Mouse (Mus musculus) Patski (cell line): ENCODE data around the gene Egfr. TPM values are rescaled to one million over a fixed set of nuclear protein-coding genes. Genes with fewer than 3 reads are reported as not detected.
A peak's percentile ranks its signal among the peaks of the same experiment; 100 is the strongest.

Experiments used
- ATAC-seq: fragments of 100-300 bp; one replicate; pipeline ENCODE4 v1.8.0; 2021
- CTCF ChIA-PET: fragments of 350-600 bp; sonication (Branson Sonifier 250); formaldehyde crosslinking; loops from one replicate; lab custom pipeline; 2022; ENCODE audit warnings: inconsistent platforms; lab: Charles Lee
- POLR2A ChIA-PET: fragments of 350-600 bp; sonication (Branson Sonifier 250); formaldehyde crosslinking; loops from one replicate; lab custom pipeline; 2022; ENCODE audit warnings: antibody characterized with exemption, inconsistent platforms; lab: Charles Lee
- DNase-seq: peaks from one replicate; pipeline ENCODE4 v3.0.0-alpha.2; 2011; ENCODE audit warnings: low read depth, low spot score
- H3K27me3 ChIP-seq: fragments of 371-371 bp; one replicate; pipeline ENCODE4 v1.5.1; 2021
- CTCF ChIP-seq: fragments of 100-300 bp; IDR thresholded peaks from one replicate; pipeline ENCODE4 v1.5.1; 2021
- in situ Hi-C: fragments of 300-500 bp; cut with MboI; formaldehyde crosslinking; loops from 3 replicates; pipeline ENCODE4 v1.11.1; 2018; ENCODE audit warnings: low pct_unique_long_range_greater_than_20kb, mixed read lengths
- polyA plus RNA-seq: library from polyadenylated mRNA; unstranded; gene quantifications from one replicate; pipeline ENCODE4 v1.2.3, GENCODE M21; 2021

Gene Egfr
- polyA plus RNA-seq, 1 experiment from 2014 or later: 30.7 TPM

GRCm38 (mm10) chr11:16772717-16773116 lies 20.7 kb downstream of the Egfr start:
- CTCF ChIA-PET: interaction anchor here (1.6 to 2.9 kb wide), 2 partner anchors 11 to 16 kb away, joined by 4 to 9 read pairs; no protein-coding TSS in a partner anchor
- in situ Hi-C loops: no loop called here
- POLR2A ChIA-PET: no interaction called here
- DNase-seq (no peak), ATAC-seq (no peak)
- no peak for TF ChIP-seq CTCF
- no peaks in the 10 kb centered on the region for H3K27me3 ChIP-seq

GRCm38 (mm10) chr11:16776967-16777366 lies 25.0 kb downstream of the Egfr start:
- ATAC-seq: no peak
- no peak for DNase-seq
- POLR2A ChIA-PET: no interaction called here
- no peak for TF ChIP-seq CTCF
- CTCF ChIA-PET: interaction anchor here (1.1 kb wide), 1 partner anchor 27 kb away, joined by 3 read pairs; no protein-coding TSS in a partner anchor
- no peaks in the 10 kb centered on the region for H3K27me3 ChIP-seq
- in situ Hi-C loops: no loop called here

GRCm38 (mm10) chr11:16781604-16782003 lies 29.6 kb downstream of the Egfr start:
- in situ Hi-C loops: no loop called here
- ATAC-seq (no peak), DNase-seq (no peak)
- no peaks in the 10 kb centered on the region for H3K27me3 ChIP-seq
- no peak for TF ChIP-seq CTCF
- CTCF ChIA-PET: interaction anchor here (0.9 to 1.2 kb wide), 2 partner anchors 12 to 31 kb away, joined by 3 read pairs; no protein-coding TSS in a partner anchor
- POLR2A ChIA-PET: interaction anchor here (0.8 kb wide), 1 partner anchor 11 kb away, joined by 3 read pairs; no protein-coding TSS in a partner anchor

GRCm38 (mm10) chr11:16783926-16784659 lies 32.1 kb downstream of the Egfr start:
- TF ChIP-seq CTCF: no peak
- no peaks in the 10 kb centered on the region for H3K27me3 ChIP-seq
- in situ Hi-C loops: no loop called here
- DNase-seq: no peak
- ATAC-seq: no peak
- ChIA-PET CTCF (interaction anchor here (1.2 to 1.7 kb wide), 4 partner anchors 9 to 27 kb away, joined by 3 to 9 read pairs (median 4); no protein-coding TSS in a partner anchor), POLR2A (no interaction called here)

GRCm38 (mm10) chr11:16792638-16793585 lies 40.9 kb downstream of the Egfr start:
- ChIA-PET CTCF (interaction anchor here (1.2 to 2.5 kb wide), 4 partner anchors 7 to 22 kb away, joined by 3 to 9 read pairs (median 4); no protein-coding TSS in a partner anchor), POLR2A (interaction anchor here (0.6 to 1.1 kb wide), 3 partner anchors 9 to 52 kb away, joined by 3 to 4 read pairs (median 3); no protein-coding TSS in a partner anchor)
- TF ChIP-seq CTCF: no peak
- in situ Hi-C loops: no loop called here
- no peak for DNase-seq
- H3K27me3 ChIP-seq: no peaks in the 10 kb centered on the region
- no peak for ATAC-seq

GRCm38 (mm10) chr11:16795012-16795411 lies 43.0 kb downstream of the Egfr start:
- no peak for ATAC-seq
- H3K27me3 ChIP-seq: no peaks in the 10 kb centered on the region
- in situ Hi-C loops: no loop called here
- ChIA-PET CTCF (interaction anchor here (1.1 to 1.2 kb wide), 2 partner anchors 10 to 26 kb away, joined by 3 to 4 read pairs; no protein-coding TSS in a partner anchor), POLR2A (no interaction called here)
- DNase-seq: no peak
- TF ChIP-seq CTCF: no peak

GRCm38 (mm10) chr11:16795513-16795912 lies 43.5 kb downstream of the Egfr start:
- CTCF ChIA-PET: interaction anchor here (1.1 kb wide), 1 partner anchor 11 kb away, joined by 3 read pairs; no protein-coding TSS in a partner anchor
- POLR2A ChIA-PET: no interaction called here
- no peak for TF ChIP-seq CTCF
- DNase-seq (no peak), ATAC-seq (no peak)
- in situ Hi-C loops: no loop called here
- H3K27me3 ChIP-seq: no peaks in the 10 kb centered on the region

GRCm38 (mm10) chr11:16797456-16797855 lies 45.5 kb downstream of the Egfr start:
- in situ Hi-C loops: no loop called here
- DNase-seq: no peak
- CTCF ChIA-PET: interaction anchor here (1.2 kb wide), 1 partner anchor 19 kb away, joined by 3 read pairs; no protein-coding TSS in a partner anchor
- POLR2A ChIA-PET: no interaction called here
- no peak for ATAC-seq
- H3K27me3 ChIP-seq: no peaks in the 10 kb centered on the region
- no peak for TF ChIP-seq CTCF

- TF ChIP-seq CTCF: no peak
- ChIA-PET POLR2A (no interaction called here), CTCF (interaction anchor here (0.9 to 1.2 kb wide), 2 partner anchors 19 to 33 kb away, joined by 3 read pairs; no protein-coding TSS in a partner anchor)
- in situ Hi-C loops: no loop called here
- H3K27me3 ChIP-seq: no peaks in the 10 kb centered on the region
- DNase-seq (no peak), ATAC-seq (no peak)
Measured at GRCm38 (mm10) chr11:16798136-16798535, 46.1 kb downstream of the Egfr start.

- H3K27me3 ChIP-seq: no peaks in the 10 kb centered on the region
- no peak for DNase-seq
- no peak for TF ChIP-seq CTCF
- CTCF ChIA-PET: interaction anchor here (1.0 to 2.7 kb wide), 4 partner anchors 9 to 268 kb away, joined by 3 to 9 read pairs (median 3); no protein-coding TSS in a partner anchor
- POLR2A ChIA-PET: no interaction called here
- peak; percentile 27 for ATAC-seq
- in situ Hi-C loops: no loop called here
Measured at GRCm38 (mm10) chr11:16800507-16800906, 48.5 kb downstream of the Egfr start.
